Mouse (Mus musculus) CH12.LX (cell line): ENCODE measurements around the gene Pld3. TPM values are rescaled to one million over a fixed set of nuclear protein-coding genes. Genes with fewer than 3 reads are reported as not detected.

Source experiments
- DNase-seq: peaks from one replicate; pipeline ENCODE4 v3.0.0-alpha.2; 2013; ENCODE audit errors: extremely low read depth
- H3K27ac ChIP-seq: 2 replicates; pipeline ENCODE4 v1.5.1; 2012; ENCODE audit warnings: low read depth, mild to moderate bottlenecking, control low read depth, moderate library complexity; ENCODE audit not compliant: insufficient read depth
- H3K27me3 ChIP-seq: replicated peaks from 2 replicates; pipeline ENCODE3; 2012; ENCODE audit warnings: inconsistent platforms
- H3K36me3 ChIP-seq, 2 experiments: replicated peaks in 1 of 2; 2 replicates each; pipeline versions ENCODE3 to v1.6.1; 2012; ENCODE audit warnings: inconsistent platforms in 1 of 2, low read length in 1 of 2, mild to moderate bottlenecking in 1 of 2, mixed read lengths in 1 of 2, moderate library complexity in 1 of 2; ENCODE audit not compliant: control insufficient read depth in 1 of 2, insufficient read depth in 1 of 2
- H3K4me1 ChIP-seq, 2 experiments: 2 replicates each; pipeline ENCODE4 v1.6.1; 2012; ENCODE audit warnings: inconsistent platforms in 1 of 2, moderate library complexity in 1 of 2; ENCODE audit not compliant: insufficient read depth in 2 of 2, control insufficient read depth in 1 of 2
- H3K4me2 ChIP-seq: 2 replicates; pipeline ENCODE4 v1.6.1; 2012; ENCODE audit warnings: low read depth, mild to moderate bottlenecking, control low read depth; ENCODE audit not compliant: poor library complexity, insufficient read depth, severe bottlenecking
- H3K4me3 ChIP-seq, 3 experiments: fragments of 150-350 bp in 1 of 3; sonication (generic) in 1 of 3; replicated peaks in 1 of 3; 2 replicates each; pipeline versions ENCODE3 to v1.5.1; 2011 to 2012; ENCODE audit warnings: low read depth in 2 of 3, low read length in 2 of 3, mild to moderate bottlenecking in 2 of 3, moderate library complexity in 2 of 3, control low read depth in 1 of 3, improper control_type of control experiment in 1 of 3, inconsistent platforms in 1 of 3, mixed read lengths in 1 of 3; ENCODE audit not compliant: poor library complexity in 1 of 3
- H3K79me2 ChIP-seq: replicated peaks from 2 replicates; pipeline ENCODE4 v1.6.1; 2012; ENCODE audit warnings: mild to moderate bottlenecking, moderate library complexity; ENCODE audit not compliant: control insufficient read depth, poor library complexity, insufficient read depth, severe bottlenecking; ENCODE audit errors: extremely low read depth
- H3K9ac ChIP-seq: 2 replicates; pipeline ENCODE4 v1.6.1; 2012; ENCODE audit warnings: low read depth, mild to moderate bottlenecking, control low read depth, moderate library complexity; ENCODE audit not compliant: insufficient read depth
- H3K9me3 ChIP-seq: replicated peaks from 2 replicates; pipeline ENCODE3; 2012; ENCODE audit warnings: low read length, inconsistent platforms, mixed read lengths
- BHLHE40 ChIP-seq: IDR thresholded peaks from 2 replicates; pipeline ENCODE4 v1.6.1; 2011; ENCODE audit warnings: mild to moderate bottlenecking, low read depth, low read length, improper control_type of control experiment
- CTCF ChIP-seq, 2 experiments: IDR thresholded peaks in 1 of 2; conservative IDR thresholded peaks in 1 of 2; 2 replicates each; pipeline ENCODE4 v1.5.1; 2011 to 2012; ENCODE audit warnings: low read depth in 2 of 2, low read length in 2 of 2, improper control_type of control experiment in 1 of 2, inconsistent platforms in 1 of 2, mild to moderate bottlenecking in 1 of 2, moderate library complexity in 1 of 2
- E2F4 ChIP-seq: IDR thresholded peaks from 2 replicates; pipeline ENCODE4 v1.6.1; 2011; ENCODE audit warnings: low read depth, low read length, improper control_type of control experiment; ENCODE audit not compliant: insufficient replicate concordance
- ELF1 ChIP-seq: IDR thresholded peaks from 2 replicates; pipeline ENCODE4 v1.6.1; 2014; ENCODE audit warnings: low read depth, mild to moderate bottlenecking, inconsistent platforms, low read length, improper control_type of control experiment
- EP300 ChIP-seq: IDR thresholded peaks from 2 replicates; pipeline ENCODE4 v1.6.1; 2011; ENCODE audit warnings: low read length, improper control_type of control experiment
- GABPA ChIP-seq: IDR thresholded peaks from 2 replicates; pipeline ENCODE4 v1.6.1; 2012; ENCODE audit warnings: low read depth, low read length, improper control_type of control experiment, inconsistent platforms; ENCODE audit not compliant: insufficient replicate concordance
- JUN ChIP-seq: IDR thresholded peaks from 2 replicates; pipeline ENCODE4 v1.6.1; 2011; ENCODE audit warnings: low read depth, mild to moderate bottlenecking, low read length, improper control_type of control experiment, moderate library complexity; ENCODE audit not compliant: insufficient read depth
- KAT2A ChIP-seq: IDR thresholded peaks from 2 replicates; pipeline ENCODE4 v1.6.1; 2012; ENCODE audit warnings: low read length, improper control_type of control experiment, inconsistent platforms; ENCODE audit not compliant: insufficient replicate concordance
- MAFK ChIP-seq: IDR thresholded peaks from 2 replicates; pipeline ENCODE4 v1.6.1; 2011; ENCODE audit warnings: low read length, improper control_type of control experiment; ENCODE audit not compliant: insufficient replicate concordance
- MEF2A ChIP-seq: IDR thresholded peaks from 2 replicates; pipeline ENCODE4 v1.6.1; 2014; ENCODE audit warnings: low read depth, mild to moderate bottlenecking, inconsistent platforms, low read length, improper control_type of control experiment, borderline replicate concordance
- MXI1 ChIP-seq: IDR thresholded peaks from 2 replicates; pipeline ENCODE4 v1.6.1; 2011; ENCODE audit warnings: mild to moderate bottlenecking, low read depth, low read length, improper control_type of control experiment
- MYC ChIP-seq: IDR thresholded peaks from 2 replicates; pipeline ENCODE4 v1.6.1; 2011; ENCODE audit warnings: low read depth, mild to moderate bottlenecking, improper control_type of control experiment, low read length
- NELFE ChIP-seq: IDR thresholded peaks from 2 replicates; pipeline ENCODE4 v1.6.1; 2011; ENCODE audit warnings: low read depth, low read length, improper control_type of control experiment
- POLR2A ChIP-seq: IDR thresholded peaks from 2 replicates; pipeline ENCODE4 v1.6.1; 2011; ENCODE audit warnings: low read depth, mild to moderate bottlenecking, improper control_type of control experiment, low read length
- RAD21 ChIP-seq: IDR thresholded peaks from 2 replicates; pipeline ENCODE4 v1.6.1; 2011; ENCODE audit warnings: low read depth, mild to moderate bottlenecking, low read length, improper control_type of control experiment, moderate library complexity
- SIN3A ChIP-seq: IDR thresholded peaks from 2 replicates; pipeline ENCODE4 v1.6.1; 2012; ENCODE audit warnings: low read length, improper control_type of control experiment, inconsistent platforms
- SMC3 ChIP-seq: IDR thresholded peaks from 2 replicates; pipeline ENCODE4 v1.6.1; 2011; ENCODE audit warnings: low read depth, low read length, improper control_type of control experiment
- UBTF ChIP-seq: IDR thresholded peaks from 2 replicates; pipeline ENCODE4 v1.6.1; 2012; ENCODE audit warnings: low read depth, mild to moderate bottlenecking, inconsistent platforms, low read length, improper control_type of control experiment, moderate library complexity
- ZC3H11A ChIP-seq: IDR thresholded peaks from 2 replicates; pipeline ENCODE4 v1.6.1; 2012; ENCODE audit warnings: low read depth, mild to moderate bottlenecking, inconsistent platforms, low read length, improper control_type of control experiment
- ZMIZ1 ChIP-seq: IDR thresholded peaks from 2 replicates; pipeline ENCODE4 v1.6.1; 2012; ENCODE audit warnings: low read depth, mild to moderate bottlenecking, inconsistent platforms, low read length, improper control_type of control experiment
- dilution Hi-C: fragments of 300-500 bp; cut with MboI; formaldehyde crosslinking; loops from 2 replicates; pipeline ENCODE4 v1.14.3; 2020; ENCODE audit warnings: low sequenced_read_pairs; ENCODE audit not compliant: extremely low pct_unique_long_range_greater_than_20kb, extremely low pct_ligation_motif_present
- in situ Hi-C: fragments of 300-500 bp; cut with MboI; formaldehyde crosslinking; loops from 3 replicates; pipeline ENCODE4 v1.14.3; 2019; ENCODE audit warnings: low sequenced_read_pairs, low pct_ligation_motif_present, low pct_unique_long_range_greater_than_20kb, mixed read lengths
- polyA plus RNA-seq: library from polyadenylated mRNA; unstranded; fragments of >175 nt; gene quantifications from 2 replicates; pipeline ENCODE4 v1.2.1, GENCODE M21; 2012; ENCODE audit warnings: low read depth; ENCODE audit not compliant: insufficient read length
- total RNA-seq, 2 experiments: library from RNA; depleted of rRNA; stranded (reverse); fragments of 300-350 nt in 1 of 2; fragments of >200 nt in 1 of 2; gene quantifications; 2 replicates each; pipeline ENCODE4 v1.2.3; 2012 to 2014

The Pld3 gene
- total and polyA plus RNA-seq, 3 experiments = 6.0 to 21.1 (median 14.1) TPM

DNA sequence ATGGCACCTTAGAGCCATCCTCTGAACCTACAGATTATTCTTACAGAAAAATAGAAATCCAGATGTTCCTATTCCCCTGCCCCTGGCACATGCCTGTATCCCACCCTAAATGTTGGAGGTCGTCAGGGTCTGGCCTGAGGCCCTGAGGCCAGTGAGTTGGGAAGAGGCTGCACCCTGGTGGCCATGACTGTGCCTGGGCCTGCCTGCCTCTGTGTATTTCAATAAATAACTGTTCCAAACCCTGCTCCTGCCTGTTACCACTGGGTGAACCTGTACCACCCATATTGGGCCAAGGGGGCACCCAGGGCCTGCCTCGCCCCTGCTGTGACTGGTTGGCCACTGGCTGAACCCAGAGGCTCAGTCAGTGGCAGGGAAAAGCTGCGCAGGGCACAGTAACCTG is 22.1 kb downstream of the Pld3 start:
- no peak overlapping the region for H3K9ac ChIP-seq
- DNase-seq = no peak
- no peak overlapping the region for H3K4me2 ChIP-seq
- no peaks in the 10 kb centered on the region for H3K27me3 ChIP-seq
- no peak overlapping the region for H3K4me3 ChIP-seq
- no peaks in the 10 kb centered on the region for H3K9me3 ChIP-seq
- TF ChIP-seq MYC (no peak), RAD21 (peak; percentile 17), MXI1 (no peak), CTCF (conservative IDR thresholded peaks at IDR 0.05 in 1 of 2, IDR thresholded peaks at IDR 0.05 in 1 of 2; ENCODE audit: low read depth in 2 of 2, low read length in 2 of 2) (peak in 1 of 2 experiments; percentile 37; a peak in 2 of 4 replicates), SIN3A (no peak), ZMIZ1 (no peak)
- dilution Hi-C loops (no loop called here), in situ Hi-C loops (no loop called here)
- H3K79me2 ChIP-seq = no peaks in the 10 kb centered on the region
- peaks cover 2 to 6% of the 10 kb centered on the region in 2 experiments; a peak in 2 of 4 replicates for H3K4me1 ChIP-seq
- no peak overlapping the region for H3K27ac ChIP-seq
- peaks cover 13 to 26% of the 10 kb centered on the region in 2 experiments for H3K36me3 ChIP-seq

DNA sequence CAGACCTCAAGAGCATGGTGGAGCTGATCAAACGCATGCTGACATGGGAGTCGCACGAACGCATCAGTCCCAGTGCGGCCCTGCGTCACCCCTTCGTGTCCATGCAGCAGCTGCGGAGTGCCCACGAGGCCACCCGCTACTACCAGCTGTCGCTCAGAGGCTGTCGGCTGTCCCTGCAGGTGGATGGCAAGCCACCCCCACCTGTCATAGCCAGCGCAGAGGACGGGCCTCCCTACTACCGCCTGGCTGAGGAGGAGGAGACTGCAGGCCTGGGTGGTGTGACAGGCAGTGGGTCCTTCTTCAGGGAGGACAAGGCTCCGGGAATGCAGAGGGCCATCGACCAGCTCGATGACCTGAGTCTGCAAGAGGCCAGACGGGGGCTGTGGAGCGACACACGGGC is 23.9 kb downstream of the Pld3 start:
- peaks cover 0 to 12% of the 10 kb centered on the region in 2 experiments; a peak in 2 of 4 replicates for H3K4me1 ChIP-seq
- no peaks in the 10 kb centered on the region for H3K27me3 ChIP-seq
- DNase-seq = no peak
- no peak overlapping the region for H3K4me3 ChIP-seq
- no peak overlapping the region for H3K9ac ChIP-seq
- H3K9me3 ChIP-seq = no peaks in the 10 kb centered on the region
- peaks cover 7 to 16% of the 10 kb centered on the region in 2 experiments for H3K36me3 ChIP-seq
- no peaks in the 10 kb centered on the region for H3K79me2 ChIP-seq
- in situ Hi-C loops (loop anchor here (10.0 kb wide), 1 partner anchor 194 kb away; the partner anchor contains the start of gene Ltbp4), dilution Hi-C loops (no loop called here)
- no peak overlapping the region for H3K4me2 ChIP-seq
- H3K27ac ChIP-seq = no peak overlapping the region
- TF ChIP-seq MYC = no peak
- no peak for TF ChIP-seq BHLHE40
- no peak for TF ChIP-seq E2F4
- TF ChIP-seq EP300 = no peak
- no peak for TF ChIP-seq ZMIZ1
- no peak for TF ChIP-seq ELF1

DNA sequence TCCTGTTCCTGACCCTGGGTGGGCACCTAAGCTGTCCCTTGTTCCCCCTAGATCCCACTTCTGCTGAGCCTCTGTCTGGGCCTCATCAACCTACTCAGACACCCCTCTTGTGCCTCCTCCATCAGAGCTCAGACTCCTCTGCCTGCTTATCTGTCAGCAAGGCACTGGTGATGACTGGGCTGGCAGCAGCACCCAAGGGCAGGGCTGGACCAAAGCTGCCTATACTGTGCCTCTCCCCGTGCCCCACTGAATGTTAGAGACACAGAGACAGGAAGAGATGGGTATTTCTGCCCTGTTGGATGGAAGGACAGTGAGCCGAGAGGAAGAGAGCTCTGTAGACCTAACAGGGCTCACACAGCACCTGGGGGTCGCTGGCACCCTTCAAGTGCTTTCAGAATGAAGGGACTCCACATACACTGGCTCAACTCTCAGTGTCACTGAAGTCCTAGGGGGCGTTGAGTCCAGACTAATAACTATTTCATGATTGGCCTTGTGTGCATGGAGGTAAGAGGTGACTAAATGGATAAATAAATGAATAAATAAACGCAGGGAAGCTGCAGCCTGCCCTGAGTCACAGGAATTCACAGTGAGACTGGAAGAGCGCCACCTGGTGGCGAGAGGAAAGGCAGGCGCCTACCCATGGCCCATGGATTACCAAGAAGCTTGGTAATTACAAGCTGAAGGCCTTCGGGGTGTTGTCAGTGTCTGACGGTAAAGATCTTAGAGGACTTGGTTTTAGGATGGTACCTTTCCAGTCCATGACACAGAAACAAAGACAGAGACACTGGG is 26.8 kb downstream of the Pld3 start:
- no peak overlapping the region for H3K4me2 ChIP-seq
- no peak overlapping the region for H3K4me3 ChIP-seq
- H3K9ac ChIP-seq = no peak overlapping the region
- DNase-seq = peak; percentile 76
- H3K4me1 ChIP-seq = peaks cover 0 to 10% of the 10 kb centered on the region in 2 experiments; a peak in 2 of 4 replicates
- no peaks in the 10 kb centered on the region for H3K36me3 ChIP-seq
- dilution Hi-C loops = no loop called here
- in situ Hi-C loops = loop anchor here (10.0 kb wide), 1 partner anchor 191 kb away; the partner anchor contains the start of gene Ltbp4
- no peaks in the 10 kb centered on the region for H3K9me3 ChIP-seq
- H3K79me2 ChIP-seq = no peaks in the 10 kb centered on the region
- peak; percentile 84 for TF ChIP-seq SMC3
- no peak for TF ChIP-seq MEF2A
- TF ChIP-seq POLR2A = no peak
- no peak for TF ChIP-seq ZC3H11A
- no peak; the same call in 1 of the 2 replicates for TF ChIP-seq NELFE
- peak; percentile 51 for TF ChIP-seq RAD21
- TF ChIP-seq KAT2A = no peak
- no peak for TF ChIP-seq GABPA
- TF ChIP-seq UBTF = no peak
- TF ChIP-seq CTCF (conservative IDR thresholded peaks at IDR 0.05 in 1 of 2, IDR thresholded peaks at IDR 0.05 in 1 of 2; ENCODE audit: low read depth in 2 of 2, low read length in 2 of 2) = peak; percentile 85 to 91
- TF ChIP-seq JUN = no peak
- no peak for TF ChIP-seq MAFK
- TF ChIP-seq, all 38 proteins: peak for 3
- Histone ChIP-seq H3K27me3 (no peaks in the 10 kb centered on the region), H3K27ac (no peak overlapping the region)
